Mouse (Mus musculus) CH12.LX (cell line): ENCODE measurements around the gene Ccr2. TPM values are rescaled to one million over a fixed set of nuclear protein-coding genes. Genes with fewer than 3 reads are reported as not detected.

Source experiments
- DNase-seq: peaks from one replicate; pipeline ENCODE4 v3.0.0-alpha.2; 2013; ENCODE audit errors: extremely low read depth
- H3K27ac ChIP-seq: 2 replicates; pipeline ENCODE4 v1.5.1; 2012; ENCODE audit warnings: low read depth, mild to moderate bottlenecking, control low read depth, moderate library complexity; ENCODE audit not compliant: insufficient read depth
- H3K27me3 ChIP-seq: replicated peaks from 2 replicates; pipeline ENCODE3; 2012; ENCODE audit warnings: inconsistent platforms
- H3K36me3 ChIP-seq, 2 experiments: replicated peaks in 1 of 2; 2 replicates each; pipeline versions ENCODE3 to v1.6.1; 2012; ENCODE audit warnings: inconsistent platforms in 1 of 2, low read length in 1 of 2, mild to moderate bottlenecking in 1 of 2, mixed read lengths in 1 of 2, moderate library complexity in 1 of 2; ENCODE audit not compliant: control insufficient read depth in 1 of 2, insufficient read depth in 1 of 2
- H3K4me1 ChIP-seq, 2 experiments: 2 replicates each; pipeline ENCODE4 v1.6.1; 2012; ENCODE audit warnings: inconsistent platforms in 1 of 2, moderate library complexity in 1 of 2; ENCODE audit not compliant: insufficient read depth in 2 of 2, control insufficient read depth in 1 of 2
- H3K4me2 ChIP-seq: 2 replicates; pipeline ENCODE4 v1.6.1; 2012; ENCODE audit warnings: low read depth, mild to moderate bottlenecking, control low read depth; ENCODE audit not compliant: poor library complexity, insufficient read depth, severe bottlenecking
- H3K4me3 ChIP-seq, 3 experiments: fragments of 150-350 bp in 1 of 3; sonication (generic) in 1 of 3; replicated peaks in 1 of 3; 2 replicates each; pipeline versions ENCODE3 to v1.5.1; 2011 to 2012; ENCODE audit warnings: low read depth in 2 of 3, low read length in 2 of 3, mild to moderate bottlenecking in 2 of 3, moderate library complexity in 2 of 3, control low read depth in 1 of 3, improper control_type of control experiment in 1 of 3, inconsistent platforms in 1 of 3, mixed read lengths in 1 of 3; ENCODE audit not compliant: poor library complexity in 1 of 3
- H3K79me2 ChIP-seq: replicated peaks from 2 replicates; pipeline ENCODE4 v1.6.1; 2012; ENCODE audit warnings: mild to moderate bottlenecking, moderate library complexity; ENCODE audit not compliant: control insufficient read depth, poor library complexity, insufficient read depth, severe bottlenecking; ENCODE audit errors: extremely low read depth
- H3K9ac ChIP-seq: 2 replicates; pipeline ENCODE4 v1.6.1; 2012; ENCODE audit warnings: low read depth, mild to moderate bottlenecking, control low read depth, moderate library complexity; ENCODE audit not compliant: insufficient read depth
- H3K9me3 ChIP-seq: replicated peaks from 2 replicates; pipeline ENCODE3; 2012; ENCODE audit warnings: low read length, inconsistent platforms, mixed read lengths
- BHLHE40 ChIP-seq: IDR thresholded peaks from 2 replicates; pipeline ENCODE4 v1.6.1; 2011; ENCODE audit warnings: mild to moderate bottlenecking, low read depth, low read length, improper control_type of control experiment
- CHD1 ChIP-seq: IDR thresholded peaks from 2 replicates; pipeline ENCODE4 v1.6.1; 2012; ENCODE audit warnings: low read depth, low read length, improper control_type of control experiment, inconsistent platforms
- CHD2 ChIP-seq: IDR thresholded peaks from 2 replicates; pipeline ENCODE4 v1.6.1; 2011; ENCODE audit warnings: low read length, improper control_type of control experiment
- EP300 ChIP-seq: IDR thresholded peaks from 2 replicates; pipeline ENCODE4 v1.6.1; 2011; ENCODE audit warnings: low read length, improper control_type of control experiment
- ETS1 ChIP-seq: conservative IDR thresholded peaks from 2 replicates; pipeline ENCODE4 v1.6.1; 2012; ENCODE audit warnings: low read depth, mild to moderate bottlenecking, inconsistent platforms, low read length, improper control_type of control experiment, moderate library complexity
- GABPA ChIP-seq: IDR thresholded peaks from 2 replicates; pipeline ENCODE4 v1.6.1; 2012; ENCODE audit warnings: low read depth, low read length, improper control_type of control experiment, inconsistent platforms; ENCODE audit not compliant: insufficient replicate concordance
- IRF4 ChIP-seq: IDR thresholded peaks from 2 replicates; pipeline ENCODE4 v1.6.1; 2014; ENCODE audit warnings: low read depth, mild to moderate bottlenecking, inconsistent platforms, low read length, improper control_type of control experiment
- JUN ChIP-seq: IDR thresholded peaks from 2 replicates; pipeline ENCODE4 v1.6.1; 2011; ENCODE audit warnings: low read depth, mild to moderate bottlenecking, low read length, improper control_type of control experiment, moderate library complexity; ENCODE audit not compliant: insufficient read depth
- MAFK ChIP-seq: IDR thresholded peaks from 2 replicates; pipeline ENCODE4 v1.6.1; 2011; ENCODE audit warnings: low read length, improper control_type of control experiment; ENCODE audit not compliant: insufficient replicate concordance
- MXI1 ChIP-seq: IDR thresholded peaks from 2 replicates; pipeline ENCODE4 v1.6.1; 2011; ENCODE audit warnings: mild to moderate bottlenecking, low read depth, low read length, improper control_type of control experiment
- MYC ChIP-seq: IDR thresholded peaks from 2 replicates; pipeline ENCODE4 v1.6.1; 2011; ENCODE audit warnings: low read depth, mild to moderate bottlenecking, improper control_type of control experiment, low read length
- NELFE ChIP-seq: IDR thresholded peaks from 2 replicates; pipeline ENCODE4 v1.6.1; 2011; ENCODE audit warnings: low read depth, low read length, improper control_type of control experiment
- NRF1 ChIP-seq: IDR thresholded peaks from 2 replicates; pipeline ENCODE4 v1.6.1; 2014; ENCODE audit warnings: low read depth, mild to moderate bottlenecking, inconsistent platforms, low read length, improper control_type of control experiment, moderate library complexity
- PAX5 ChIP-seq: IDR thresholded peaks from 2 replicates; pipeline ENCODE4 v1.6.1; 2012; ENCODE audit warnings: low read length, inconsistent platforms, mixed read lengths
- POLR2AphosphoS2 ChIP-seq: IDR thresholded peaks from 2 replicates; pipeline ENCODE4 v1.6.1; 2011; ENCODE audit warnings: low read depth, low read length, improper control_type of control experiment
- RAD21 ChIP-seq: IDR thresholded peaks from 2 replicates; pipeline ENCODE4 v1.6.1; 2011; ENCODE audit warnings: low read depth, mild to moderate bottlenecking, low read length, improper control_type of control experiment, moderate library complexity
- RCOR1 ChIP-seq: conservative IDR thresholded peaks from 2 replicates; pipeline ENCODE4 v1.6.1; 2012; ENCODE audit warnings: low read depth, mild to moderate bottlenecking, inconsistent platforms, low read length, improper control_type of control experiment
- TCF12 ChIP-seq: IDR thresholded peaks from 2 replicates; pipeline ENCODE4 v1.6.1; 2014; ENCODE audit warnings: low read depth, mild to moderate bottlenecking, inconsistent platforms, low read length, improper control_type of control experiment
- UBTF ChIP-seq: IDR thresholded peaks from 2 replicates; pipeline ENCODE4 v1.6.1; 2012; ENCODE audit warnings: low read depth, mild to moderate bottlenecking, inconsistent platforms, low read length, improper control_type of control experiment, moderate library complexity
- USF1 ChIP-seq: IDR thresholded peaks from 2 replicates; pipeline ENCODE4 v1.6.1; 2014; ENCODE audit warnings: low read depth, mild to moderate bottlenecking, inconsistent platforms, low read length, improper control_type of control experiment
- USF2 ChIP-seq: conservative IDR thresholded peaks from 2 replicates; pipeline ENCODE4 v1.6.1; 2011; ENCODE audit warnings: low read depth, low read length, improper control_type of control experiment
- ZC3H11A ChIP-seq: IDR thresholded peaks from 2 replicates; pipeline ENCODE4 v1.6.1; 2012; ENCODE audit warnings: low read depth, mild to moderate bottlenecking, inconsistent platforms, low read length, improper control_type of control experiment
- ZMIZ1 ChIP-seq: IDR thresholded peaks from 2 replicates; pipeline ENCODE4 v1.6.1; 2012; ENCODE audit warnings: low read depth, mild to moderate bottlenecking, inconsistent platforms, low read length, improper control_type of control experiment
- dilution Hi-C: fragments of 300-500 bp; cut with MboI; formaldehyde crosslinking; loops from 2 replicates; pipeline ENCODE4 v1.14.3; 2020; ENCODE audit warnings: low sequenced_read_pairs; ENCODE audit not compliant: extremely low pct_unique_long_range_greater_than_20kb, extremely low pct_ligation_motif_present
- in situ Hi-C: fragments of 300-500 bp; cut with MboI; formaldehyde crosslinking; loops from 3 replicates; pipeline ENCODE4 v1.14.3; 2019; ENCODE audit warnings: low sequenced_read_pairs, low pct_ligation_motif_present, low pct_unique_long_range_greater_than_20kb, mixed read lengths
- polyA plus RNA-seq: library from polyadenylated mRNA; unstranded; fragments of >175 nt; gene quantifications from 2 replicates; pipeline ENCODE4 v1.2.1, GENCODE M21; 2012; ENCODE audit warnings: low read depth; ENCODE audit not compliant: insufficient read length
- total RNA-seq, 2 experiments: library from RNA; depleted of rRNA; stranded (reverse); fragments of 300-350 nt in 1 of 2; fragments of >200 nt in 1 of 2; gene quantifications; 2 replicates each; pipeline ENCODE4 v1.2.3; 2012 to 2014

Ccr2 gene
- total and polyA plus RNA-seq, 3 experiments: not detected

DNA sequence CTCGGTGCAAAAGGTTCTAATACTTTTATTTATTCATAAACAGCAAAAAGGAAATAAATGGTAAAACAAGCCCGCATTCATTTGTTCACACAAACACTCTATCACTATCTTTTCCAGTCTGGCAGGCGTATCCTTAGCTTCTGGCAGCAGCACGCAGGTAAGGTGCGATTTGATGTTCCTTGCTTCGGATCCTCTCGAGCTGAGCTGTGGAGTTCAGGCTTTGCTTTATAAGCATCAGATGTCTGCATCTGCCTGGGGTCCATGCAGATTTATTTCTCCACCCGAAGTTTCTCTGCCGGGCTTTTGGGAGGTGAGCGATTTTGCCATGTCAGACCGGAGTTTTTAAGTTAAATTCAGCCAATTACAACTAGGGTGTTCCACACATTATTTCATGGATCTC lies 35.9 kb downstream of the Ccr2 start:
- TF ChIP-seq CHD1 (no peak), PAX5 (no peak), CHD2 (no peak), MAFK (no peak), ZMIZ1 (no peak), POLR2AphosphoS2 (no peak), MYC (no peak), GABPA (no peak)
- Histone ChIP-seq H3K9me3 (no peaks in the 10 kb centered on the region), H3K27ac (no peak overlapping the region), H3K4me2 (no peak overlapping the region), H3K4me3 (no peak overlapping the region), H3K79me2 (no peaks in the 10 kb centered on the region), H3K4me1 (peaks cover 0 to 1% of the 10 kb centered on the region in 2 experiments; a peak in 1 of 4 replicates), H3K36me3 (no peaks in the 10 kb centered on the region), H3K9ac (no peak overlapping the region), H3K27me3 (no peaks in the 10 kb centered on the region)
- dilution Hi-C loops (no loop called here), in situ Hi-C loops (no loop called here)
- DNase-seq: no peak

DNA sequence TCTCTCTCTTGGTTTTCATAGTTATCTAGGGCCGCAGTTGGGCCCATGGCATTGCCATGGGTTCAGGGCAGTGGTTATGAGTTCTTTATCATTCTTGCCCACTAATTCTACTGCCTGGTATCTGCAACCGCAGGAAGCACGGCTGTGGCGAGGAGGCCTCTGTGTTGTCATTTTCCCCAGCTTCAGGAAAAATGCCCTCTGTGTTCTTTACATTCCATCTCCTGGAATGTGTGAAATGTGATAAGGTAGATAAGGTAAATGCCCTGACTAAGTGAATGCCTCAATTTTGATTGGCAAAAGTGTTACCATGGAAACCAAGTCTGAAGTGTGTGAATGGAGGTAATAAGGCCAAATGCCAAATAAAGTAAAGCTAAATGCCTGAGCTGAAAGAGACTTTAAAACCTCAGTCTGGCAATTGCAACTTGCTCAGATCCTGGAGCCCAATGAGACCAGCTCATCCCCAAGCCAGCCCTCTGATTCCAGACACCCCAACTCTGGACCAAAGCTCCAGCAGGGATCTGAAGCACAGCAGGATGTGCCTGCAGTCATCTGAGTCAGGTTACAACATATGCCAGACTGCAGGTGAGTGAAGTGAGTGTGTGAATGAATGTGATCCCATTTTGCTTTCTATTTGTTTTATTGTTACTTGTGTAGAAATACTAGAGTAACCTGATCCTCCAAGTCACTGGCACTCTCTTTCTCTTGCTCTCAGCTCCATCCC lies 36.5 kb downstream of the Ccr2 start:
- H3K9ac ChIP-seq: no peak overlapping the region
- H3K79me2 ChIP-seq: no peaks in the 10 kb centered on the region
- no peak overlapping the region for H3K4me3 ChIP-seq
- DNase-seq: no peak
- dilution Hi-C loops (no loop called here), in situ Hi-C loops (no loop called here)
- no peak overlapping the region for H3K27ac ChIP-seq
- no peaks in the 10 kb centered on the region for H3K9me3 ChIP-seq
- no peaks in the 10 kb centered on the region for H3K27me3 ChIP-seq
- no peak overlapping the region for H3K4me2 ChIP-seq
- H3K36me3 ChIP-seq: no peaks in the 10 kb centered on the region
- peaks cover 0 to 7% of the 10 kb centered on the region in 2 experiments; a peak in 2 of 4 replicates for H3K4me1 ChIP-seq
- TF ChIP-seq NELFE (no peak), GABPA (no peak), MXI1 (no peak)

DNA sequence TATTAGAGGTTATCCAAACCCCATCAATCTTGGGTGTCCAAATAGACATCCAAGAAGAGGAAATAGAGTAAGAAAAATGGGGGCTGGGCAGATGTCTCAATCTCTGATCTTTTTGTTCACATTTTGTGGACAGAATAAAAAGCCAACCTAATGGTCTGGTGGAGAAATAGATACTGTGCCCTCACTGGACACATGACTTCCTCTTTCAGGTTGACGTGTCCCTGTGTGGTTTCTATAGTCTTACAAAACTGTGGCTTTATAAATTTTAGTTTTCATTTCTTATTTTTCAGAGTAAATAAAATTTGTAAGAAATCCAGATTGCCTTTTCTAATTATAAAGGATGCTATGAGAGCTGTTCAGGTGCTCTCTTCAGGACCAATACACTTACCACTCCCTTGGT lies 41.9 kb downstream of the Ccr2 start:
- peak overlapping the region; percentile 45; the same call in 1 of the 2 replicates for H3K27ac ChIP-seq
- H3K9me3 ChIP-seq: no peaks in the 10 kb centered on the region
- no peaks in the 10 kb centered on the region for H3K79me2 ChIP-seq
- peak; percentile 78 for DNase-seq
- peak overlapping the region; percentile 44; the same call in 1 of the 2 replicates for H3K4me2 ChIP-seq
- dilution Hi-C loops: no loop called here
- H3K36me3 ChIP-seq: no peaks in the 10 kb centered on the region
- peaks cover 9 to 39% of the 10 kb centered on the region in 2 experiments; a peak in 3 of 4 replicates for H3K4me1 ChIP-seq
- H3K9ac ChIP-seq: no peak overlapping the region
- in situ Hi-C loops: no loop called here
- H3K4me3 ChIP-seq: no peak overlapping the region
- no peaks in the 10 kb centered on the region for H3K27me3 ChIP-seq
- TF ChIP-seq NRF1 (no peak), JUN (peak; percentile 90), IRF4 (peak; percentile 98), RCOR1 (peak; percentile 74), USF1 (0 out of 2 replicates have a peak, but pooled peaks have one; percentile 20), PAX5 (no peak), MYC (0 out of 2 replicates have a peak, but pooled peaks have one; percentile 46), BHLHE40 (peak; percentile 95), USF2 (no peak; the same call in 1 of the 2 replicates), RAD21 (no peak; the same call in 1 of the 2 replicates), TCF12 (peak; percentile 34; the same call in 1 of the 2 replicates), ETS1 (peak; percentile 74), EP300 (peak; percentile 98), POLR2AphosphoS2 (no peak), ZC3H11A (no peak), ZMIZ1 (no peak), UBTF (no peak), MAFK (0 out of 2 replicates have a peak, but pooled peaks have one; percentile 30)
